Mouse (Mus musculus): ENCODE measurements at regions not wholly inside any gene's neighbourhood (a gene's known extent, or its start where the extent isn't known, plus 50 kb on each side); places are given as distances from the start of the nearest gene placed in this dataset.

GRCm38 (mm10) chr3:41181438-41181837 lies 98.6 kb upstream of the Pgrmc2 start:
- DNase-seq (ENCODE audit: low read depth, low spot score): no peak

DNA sequence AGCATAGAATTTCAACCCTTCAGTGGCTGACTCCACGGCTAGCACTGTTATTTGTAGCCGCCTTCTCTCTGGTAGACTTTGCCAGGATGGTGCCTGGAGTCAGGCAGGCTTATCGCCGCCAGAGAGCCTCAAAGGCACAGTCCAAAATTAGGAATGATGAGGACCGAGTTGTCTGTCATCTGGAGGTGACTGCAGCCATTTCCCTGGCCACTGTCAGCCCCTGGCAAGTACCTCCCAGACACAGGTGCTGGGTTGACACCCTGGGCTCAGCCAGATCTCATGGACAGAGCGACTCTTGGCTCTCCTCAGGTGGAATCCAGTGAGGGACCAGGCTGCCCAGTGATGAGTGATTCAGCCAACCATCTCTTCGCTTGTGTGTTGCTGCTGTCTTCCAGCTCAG lies 98.1 kb upstream of the Pgrmc2 start:
- no peak for DNase-seq (ENCODE audit: low read depth, low spot score)

DNA sequence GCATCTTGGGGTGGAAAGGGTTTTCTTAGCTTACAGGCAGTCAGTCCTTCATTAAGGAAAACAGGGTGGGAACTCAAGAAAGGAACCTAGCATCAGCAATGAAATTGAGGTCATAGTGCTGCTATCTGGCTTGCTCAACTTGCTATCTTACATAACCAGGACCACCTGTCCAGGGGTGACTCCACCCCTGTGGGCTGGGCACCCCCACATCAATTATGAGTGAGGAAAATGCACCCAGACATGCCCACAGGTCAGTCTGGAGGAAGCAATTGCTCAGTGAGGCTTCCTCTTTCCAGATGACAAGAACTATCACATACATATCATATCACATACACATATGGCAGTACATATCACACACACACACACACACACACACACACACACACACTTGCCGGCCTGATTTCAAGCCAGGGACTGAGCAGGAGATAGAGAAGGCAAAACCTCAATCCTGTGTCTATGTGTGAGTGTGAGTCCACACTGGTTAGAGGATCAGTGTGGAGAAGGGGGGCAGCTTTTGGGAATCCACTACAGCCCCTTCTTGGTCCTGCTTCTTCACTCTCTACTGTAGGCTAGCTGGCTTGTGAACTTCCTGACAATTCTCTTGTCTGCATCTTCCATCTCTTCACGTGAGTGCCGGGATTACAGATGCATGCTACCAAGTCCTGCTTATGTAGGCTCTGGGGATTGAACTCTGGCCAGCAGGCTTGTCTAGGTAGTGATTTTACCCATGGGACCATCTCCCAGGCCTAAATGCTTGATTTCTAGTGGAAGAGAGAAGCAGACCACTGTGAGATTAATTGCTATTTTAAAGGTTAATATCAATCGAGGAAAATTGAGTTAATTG lies 96.4 kb upstream of the Pgrmc2 start:
- no peak for DNase-seq (ENCODE audit: low read depth, low spot score)

GRCm38 (mm10) chr3:41177124-41177523 lies 94.3 kb upstream of the Pgrmc2 start:
- no peak for DNase-seq (ENCODE audit: low read depth, low spot score)

GRCm38 (mm10) chr3:41175356-41175755 lies 92.5 kb upstream of the Pgrmc2 start:
- DNase-seq (ENCODE audit: low read depth, low spot score): no peak

DNA sequence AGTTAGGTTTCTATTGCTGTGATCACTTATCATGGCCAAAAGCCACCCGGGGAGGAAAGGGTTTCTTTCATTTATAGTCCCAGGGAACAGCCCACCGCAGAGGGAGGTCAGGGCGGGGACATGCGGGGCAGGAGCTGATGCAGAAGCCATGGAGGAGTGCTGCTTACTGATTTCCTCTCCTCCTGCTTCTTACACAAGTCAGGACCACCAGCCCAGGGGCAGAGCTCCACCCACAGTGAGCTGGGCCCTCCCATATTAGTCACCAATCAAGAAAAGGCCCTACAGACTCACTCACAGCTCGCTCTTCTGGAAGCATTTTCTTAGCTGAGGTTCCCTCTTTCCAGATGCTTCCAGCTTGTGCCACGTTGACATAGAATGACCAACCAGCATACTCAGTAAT lies 90.7 kb upstream of the Pgrmc2 start:
- no peak for DNase-seq (ENCODE audit: low read depth, low spot score)

DNA sequence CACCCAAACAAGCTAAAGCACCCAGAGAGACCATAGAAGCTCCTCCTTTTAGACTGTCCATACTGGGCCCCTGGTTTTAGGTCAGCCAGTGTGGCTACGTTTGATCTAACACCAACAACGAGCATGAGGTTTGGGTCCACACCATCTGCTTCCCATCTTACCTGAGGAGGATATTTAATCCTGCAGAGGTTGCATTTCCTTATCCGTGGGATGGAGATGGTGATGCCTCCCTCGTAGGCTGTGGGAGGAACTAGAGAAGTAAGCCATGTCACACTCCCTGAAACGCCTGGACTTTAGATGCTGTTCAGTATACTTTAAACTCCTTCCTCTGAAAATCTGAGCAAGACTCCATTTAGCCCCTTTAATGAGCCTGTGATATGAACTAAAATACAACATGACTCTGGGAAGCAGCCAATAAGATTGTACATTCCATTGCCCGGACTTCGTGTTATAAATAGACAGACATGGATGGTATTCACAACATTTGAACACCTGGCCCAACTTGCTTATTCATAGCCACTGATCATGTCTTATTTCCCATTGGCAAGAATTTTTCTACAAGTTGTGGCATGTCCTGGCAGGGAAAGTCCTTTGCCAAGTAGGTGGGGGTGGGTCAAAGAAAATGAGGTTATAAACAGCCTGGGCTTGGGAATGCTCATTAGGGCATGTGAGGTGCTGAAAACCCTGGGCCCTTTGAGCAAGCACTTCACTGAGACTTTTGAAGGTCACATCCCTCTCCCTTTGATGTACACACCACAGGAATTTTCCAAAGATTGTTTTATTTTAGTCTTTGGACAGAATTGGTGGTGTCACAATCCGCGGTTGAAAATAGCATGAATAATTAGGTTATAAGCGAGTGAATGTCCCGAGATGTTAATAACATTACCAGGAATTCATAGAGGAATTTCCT lies 89.7 kb upstream of the Pgrmc2 start:
- peak; percentile 32 for DNase-seq (ENCODE audit: low read depth, low spot score)

DNA sequence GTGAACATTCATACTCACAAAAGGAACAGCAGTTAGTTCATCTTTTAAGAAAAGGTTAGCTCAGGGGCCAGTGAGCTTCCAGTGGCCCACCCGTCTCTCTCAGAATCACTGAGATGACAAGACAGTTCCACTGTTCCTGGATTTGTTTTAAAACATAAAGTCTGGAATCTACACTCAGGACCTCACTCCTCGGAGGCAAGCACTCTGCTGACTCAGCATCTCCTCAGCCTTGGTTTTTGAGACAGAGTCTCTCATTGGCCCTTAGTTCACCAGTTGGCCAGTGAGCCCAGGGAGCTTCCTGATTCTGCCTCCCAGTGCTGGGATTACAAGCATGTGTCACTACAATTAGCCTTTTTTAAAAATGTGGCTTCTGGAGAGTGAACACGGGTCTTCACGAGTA lies 88.9 kb upstream of the Pgrmc2 start:
- DNase-seq (ENCODE audit: low read depth, low spot score): no peak

DNA sequence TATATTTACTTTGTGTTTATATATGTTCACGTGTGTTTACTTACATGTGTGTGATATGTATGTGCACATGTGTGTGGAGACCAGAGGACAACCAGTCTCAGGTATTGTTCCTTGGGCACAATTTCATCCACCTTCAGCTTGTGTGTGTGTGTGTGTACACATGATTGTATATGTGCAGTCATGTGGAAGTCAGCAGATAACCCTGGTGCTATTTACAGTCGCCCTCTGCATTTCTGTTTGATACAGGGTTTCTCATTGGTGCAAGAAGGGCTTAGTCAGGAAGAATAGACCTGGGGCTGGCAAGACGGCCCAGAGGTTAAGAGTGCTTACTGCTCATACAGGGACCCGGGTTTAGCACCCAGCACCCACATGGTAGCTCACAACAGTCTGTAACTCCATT lies 88.5 kb upstream of the Pgrmc2 start:
- DNase-seq (ENCODE audit: low read depth, low spot score): no peak

DNA sequence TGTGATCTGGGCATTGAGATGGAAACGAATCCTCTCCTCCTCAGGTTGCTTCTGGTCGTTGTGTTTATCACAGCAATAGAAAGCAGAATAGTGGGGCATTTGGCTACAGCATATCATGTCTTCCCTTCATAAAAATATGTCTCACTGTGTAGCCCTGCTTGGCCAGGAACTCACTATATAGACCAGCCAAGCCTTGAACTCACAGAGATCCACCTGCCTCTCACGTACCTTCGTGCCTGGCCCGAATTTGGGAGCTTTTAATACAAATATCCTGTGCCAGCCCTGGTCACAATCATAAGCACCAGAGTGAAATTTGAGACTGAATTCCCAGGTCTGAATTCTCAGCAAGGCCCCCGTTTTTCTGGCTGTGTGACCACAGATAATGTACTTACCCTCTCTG lies 87.7 kb upstream of the Pgrmc2 start:
- DNase-seq (ENCODE audit: low read depth, low spot score): no peak

- no peak for DNase-seq (ENCODE audit: low read depth, low spot score)
These were observed 86.6 kb upstream of the Pgrmc2 start for GRCm38 (mm10) chr3:41169430-41169829.

GRCm38 (mm10) chr3:41168181-41168967 lies 85.5 kb upstream of the Pgrmc2 start:
- DNase-seq (ENCODE audit: low read depth, low spot score): no peak

DNA sequence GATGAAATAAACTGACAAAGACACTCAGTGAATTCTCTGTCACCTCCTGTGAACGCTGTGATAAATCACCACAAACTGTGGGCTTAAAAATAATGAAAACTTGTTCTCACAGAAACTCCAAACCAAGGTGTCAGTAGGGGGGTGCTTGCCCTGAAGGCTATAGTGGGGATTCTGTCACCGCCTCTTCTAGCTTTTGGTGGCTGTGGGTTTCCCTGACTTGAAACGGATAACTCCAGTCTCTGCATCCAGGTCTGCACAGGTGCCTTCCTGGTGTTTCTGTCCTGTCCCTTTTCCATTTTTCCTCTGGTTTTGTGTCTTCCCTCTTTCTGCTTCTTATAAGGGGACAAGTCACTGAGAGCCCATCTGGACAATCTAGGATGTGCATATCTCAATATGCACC lies 84.6 kb upstream of the Pgrmc2 start:
- no peak for DNase-seq (ENCODE audit: low read depth, low spot score)

DNA sequence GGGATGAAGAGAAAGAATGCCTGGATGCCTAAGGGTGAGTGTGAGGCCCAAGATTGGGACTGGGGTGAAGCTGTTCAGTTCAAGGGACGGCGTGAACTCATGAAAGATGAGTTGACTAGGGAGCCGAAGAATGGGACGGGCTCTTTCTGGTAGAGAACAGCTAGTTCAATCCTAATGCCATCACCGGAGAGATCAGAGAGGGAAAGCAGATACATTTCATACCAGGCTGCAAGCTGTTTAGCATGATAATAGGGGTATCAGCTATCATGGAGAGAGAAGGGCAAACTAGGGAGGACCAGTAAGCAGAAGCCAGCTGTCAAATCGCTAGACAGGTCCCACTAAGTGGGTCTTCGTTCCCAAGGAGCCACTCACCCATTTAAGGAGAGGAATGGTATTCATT lies 81.9 kb upstream of the Pgrmc2 start:
- DNase-seq (ENCODE audit: low read depth, low spot score): no peak

GRCm38 (mm10) chr3:41163767-41164166 lies 80.9 kb upstream of the Pgrmc2 start:
- DNase-seq (ENCODE audit: low read depth, low spot score): no peak

DNA sequence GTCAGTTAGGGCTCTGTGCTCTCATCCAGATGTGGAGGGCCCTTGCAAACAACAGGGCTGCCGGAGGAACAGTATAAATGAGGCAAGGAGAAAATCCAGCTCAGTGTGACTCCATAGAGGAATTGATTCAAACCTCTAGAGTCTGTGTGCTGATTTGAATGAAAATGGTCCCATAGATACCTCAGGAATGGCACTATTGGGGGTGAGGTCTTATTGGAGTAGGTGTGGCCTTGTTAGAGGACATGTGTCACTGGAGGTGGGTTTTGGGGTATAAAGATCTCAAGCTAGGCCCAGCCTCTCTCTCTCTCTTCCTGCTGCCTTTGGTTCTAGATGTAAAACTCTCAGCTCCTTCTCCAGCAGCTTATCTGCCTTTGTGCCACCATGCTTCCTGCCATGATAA lies 79.7 kb upstream of the Pgrmc2 start:
- no peak for DNase-seq (ENCODE audit: low read depth, low spot score)

DNA sequence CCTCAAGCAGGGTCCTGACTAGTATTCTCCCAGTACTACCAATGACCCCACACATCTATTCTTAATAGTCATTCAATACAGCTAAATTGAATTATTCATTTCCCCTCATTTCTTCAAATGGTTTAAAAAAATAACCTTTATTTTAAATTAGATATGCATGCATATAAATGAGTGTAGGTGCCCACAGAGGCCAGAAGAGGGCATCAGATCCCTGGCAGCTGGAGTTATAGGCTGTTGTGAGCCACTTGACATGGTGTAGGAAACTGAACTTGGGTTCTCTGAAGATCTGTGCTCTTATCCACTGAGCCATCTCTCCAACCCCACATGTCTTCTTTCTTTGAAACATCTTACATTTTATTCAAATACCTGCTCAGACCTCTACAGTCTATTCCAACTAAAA lies 77.8 kb upstream of the Pgrmc2 start:
- no peak for DNase-seq (ENCODE audit: low read depth, low spot score)

GRCm38 (mm10) chr3:41158314-41158973 lies 75.6 kb upstream of the Pgrmc2 start:
- no peak for DNase-seq (ENCODE audit: low read depth, low spot score)

- no peak for DNase-seq (ENCODE audit: low read depth, low spot score)
These were observed 74.6 kb upstream of the Pgrmc2 start for GRCm38 (mm10) chr3:41157428-41157827.

GRCm38 (mm10) chr3:41156562-41156961 lies 73.7 kb upstream of the Pgrmc2 start:
- DNase-seq (ENCODE audit: low read depth, low spot score): no peak

GRCm38 (mm10) chr3:41155132-41155760 lies 72.4 kb upstream of the Pgrmc2 start:
- no peak for DNase-seq (ENCODE audit: low read depth, low spot score)

Data from forelimb bud, embryonic 11.5 days (tissue).